Mouse (Mus musculus): ENCODE measurements at regions not wholly inside any gene's neighbourhood (a gene's known extent, or its start where the extent isn't known, plus 50 kb on each side); places are given as distances from the start of the nearest gene placed in this dataset.

- TF ChIP-seq CTCF (IDR thresholded peaks at IDR 0.05; ENCODE audit: extremely low read depth, insufficient read depth, insufficient read length, insufficient replicate concordance), result no peak
- no peak for TF ChIP-seq POLR2A (IDR thresholded peaks at IDR 0.05; ENCODE audit: low read depth, low read length)
Measured at GRCm38 (mm10) chr12:77094999-77095915, 133.3 kb upstream of the Max start.
